Mouse (Mus musculus) liver, embryonic 12.5 days (tissue): ENCODE measurements around the gene Vtcn1. TPM values are rescaled to one million over a fixed set of nuclear protein-coding genes. Genes with fewer than 3 reads are reported as not detected.
A peak's percentile ranks its signal among the peaks of the same experiment; 100 is the strongest.

Experiments used
- ATAC-seq: fragments of 200-750 bp; cut with Nextera tagmentation; 2 replicates; pipeline ENCODE4 v1.8.0; 2017; ENCODE audit warnings: moderate number of reproducible peaks, mild to moderate bottlenecking, moderate library complexity
- H3K27ac ChIP-seq: fragments of 300-500 bp; sonication (generic); 2 replicates; pipeline ENCODE4 v1.5.1; 2016; ENCODE audit warnings: mild to moderate bottlenecking
- H3K27me3 ChIP-seq: fragments of 300-500 bp; sonication (generic); replicated peaks from 2 replicates; pipeline ENCODE4 v1.6.1; 2016; ENCODE audit warnings: mild to moderate bottlenecking, moderate library complexity
- H3K36me3 ChIP-seq: fragments of 300-500 bp; sonication (generic); 2 replicates; pipeline ENCODE4 v1.6.1; 2016; ENCODE audit warnings: mild to moderate bottlenecking, moderate library complexity
- H3K4me1 ChIP-seq: fragments of 300-500 bp; sonication (generic); 2 replicates; pipeline ENCODE4 v1.6.1; 2016
- H3K4me2 ChIP-seq: fragments of 300-500 bp; sonication (generic); 2 replicates; pipeline ENCODE4 v1.6.1; 2016; ENCODE audit warnings: mild to moderate bottlenecking, moderate library complexity
- H3K4me3 ChIP-seq: fragments of 300-500 bp; sonication (generic); 2 replicates; pipeline ENCODE4 v1.5.1; 2016; ENCODE audit warnings: mild to moderate bottlenecking, moderate library complexity
- H3K9ac ChIP-seq: fragments of 300-500 bp; sonication (generic); 2 replicates; pipeline ENCODE4 v1.6.1; 2016; ENCODE audit warnings: mild to moderate bottlenecking, moderate library complexity
- H3K9me3 ChIP-seq: fragments of 300-500 bp; sonication (generic); replicated peaks from 2 replicates; pipeline ENCODE4 v1.6.1; 2016; ENCODE audit warnings: mild to moderate bottlenecking, moderate library complexity
- WGBS: fragments of 180-500 bp; shearing (Covaris S2); methylation state at CpG from one replicate; pipeline ENCODE4 v1.1.7; 2016; ENCODE audit not compliant: insufficient replicate concordance; 5-methylcytosine and 5-hydroxymethylcytosine counted together
- polyA plus RNA-seq: library from polyadenylated mRNA; unstranded; fragments of >200 nt; fragmentation: Nextera tagmentation; extraction: Ambion mirVana; gene quantifications from 2 replicates; pipeline ENCODE4 v1.2.1, GENCODE M21; 2016

Gene Vtcn1
- polyA plus RNA-seq, 1 experiment from 2014 or later, result not detected

DNA sequence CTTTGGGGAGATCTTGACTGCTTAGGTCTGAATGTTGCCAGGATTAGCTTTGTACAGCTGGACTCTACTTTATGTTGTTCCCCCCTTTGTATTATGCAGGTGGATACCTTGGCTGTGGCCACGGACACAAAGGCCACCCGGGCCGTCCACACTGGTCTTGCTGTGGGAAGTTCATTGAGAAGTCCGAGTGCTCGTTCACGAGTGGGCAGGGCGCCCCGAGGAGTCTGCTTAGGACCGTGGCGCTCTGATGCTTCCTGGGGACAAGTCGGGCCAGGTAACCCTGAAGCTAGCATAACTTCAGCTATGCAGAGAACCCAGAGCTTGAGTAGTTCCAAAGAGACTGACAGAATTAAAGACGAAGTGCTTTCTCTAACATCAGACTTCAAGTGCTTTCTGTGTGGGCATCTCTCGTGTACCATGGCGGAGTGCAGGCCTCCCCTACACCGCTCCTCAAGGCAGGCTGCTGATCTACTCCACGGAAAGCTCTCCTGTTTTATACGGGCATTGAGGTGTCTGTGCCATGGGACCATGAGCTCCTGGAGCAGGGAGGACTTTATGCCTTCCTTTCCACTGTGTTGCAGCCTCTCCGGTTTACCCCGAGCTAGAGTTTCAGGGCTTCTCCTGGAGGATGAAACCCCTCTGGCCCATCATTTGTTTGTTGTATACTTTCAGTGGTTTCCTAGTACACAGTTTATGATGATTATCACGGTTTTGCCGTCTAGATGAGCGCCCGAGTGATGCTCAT, 106.2 kb downstream of the Vtcn1 start:
- Histone ChIP-seq H3K4me3 (no peak overlapping the region), H3K36me3 (peaks cover 17% of the 10 kb centered on the region), H3K4me1 (peaks cover 6% of the 10 kb centered on the region), H3K4me2 (no peak overlapping the region), H3K27me3 (no peaks in the 10 kb centered on the region), H3K9me3 (no peaks in the 10 kb centered on the region), H3K9ac (no peak overlapping the region), H3K27ac (no peak overlapping the region)
- no peak for ATAC-seq
- 84% methylated on average over 23 of the region's 23 CpGs for WGBS

DNA sequence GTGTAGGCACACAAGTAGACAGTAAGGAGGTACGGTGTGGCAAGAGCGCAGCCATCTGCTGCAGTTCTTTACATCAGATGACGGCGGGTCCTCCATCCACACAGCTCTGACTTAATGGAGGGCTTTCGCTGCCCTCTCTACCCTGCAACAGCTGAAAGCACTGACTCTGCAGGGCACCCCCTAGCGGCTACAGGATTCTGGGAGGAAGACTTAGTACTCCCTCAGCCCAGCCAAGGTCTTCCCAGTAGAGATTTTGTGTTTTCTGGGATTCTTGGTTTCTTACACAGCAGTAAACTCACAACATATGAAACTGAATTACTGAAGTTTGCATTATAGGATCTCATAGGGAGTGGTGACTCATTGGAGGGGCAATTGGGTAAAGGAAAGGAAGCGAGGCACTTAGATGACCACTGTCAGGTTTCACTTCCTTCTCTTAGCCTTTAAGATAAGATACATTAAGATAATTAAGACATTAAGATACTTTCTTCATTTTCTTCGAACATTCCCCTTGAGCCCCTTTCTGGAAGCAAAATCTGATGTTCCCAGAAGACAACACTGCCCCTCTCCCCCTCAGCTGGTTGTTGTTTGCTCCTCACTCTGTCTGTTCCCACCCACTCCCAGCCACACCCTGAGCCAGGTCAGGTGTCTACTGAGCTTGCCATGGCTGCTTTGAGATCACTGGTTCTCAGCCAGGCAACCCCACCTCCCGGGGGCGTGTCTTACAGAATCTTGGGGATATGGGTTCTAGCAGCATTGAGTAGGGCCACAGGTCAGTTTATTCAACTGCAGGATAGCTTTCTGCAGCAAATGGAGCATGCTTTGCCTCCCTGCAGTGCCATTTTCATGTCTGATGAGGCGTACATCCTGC, 107.1 kb downstream of the Vtcn1 start:
- Histone ChIP-seq H3K27ac (no peak overlapping the region), H3K27me3 (no peaks in the 10 kb centered on the region), H3K4me2 (no peak overlapping the region), H3K4me3 (no peak overlapping the region), H3K36me3 (peaks cover 24% of the 10 kb centered on the region), H3K9me3 (no peaks in the 10 kb centered on the region), H3K4me1 (peaks cover 6% of the 10 kb centered on the region), H3K9ac (no peak overlapping the region)
- WGBS, result 65% methylated on average over 11 of the region's 11 CpGs
- ATAC-seq, result peak; percentile 69

DNA sequence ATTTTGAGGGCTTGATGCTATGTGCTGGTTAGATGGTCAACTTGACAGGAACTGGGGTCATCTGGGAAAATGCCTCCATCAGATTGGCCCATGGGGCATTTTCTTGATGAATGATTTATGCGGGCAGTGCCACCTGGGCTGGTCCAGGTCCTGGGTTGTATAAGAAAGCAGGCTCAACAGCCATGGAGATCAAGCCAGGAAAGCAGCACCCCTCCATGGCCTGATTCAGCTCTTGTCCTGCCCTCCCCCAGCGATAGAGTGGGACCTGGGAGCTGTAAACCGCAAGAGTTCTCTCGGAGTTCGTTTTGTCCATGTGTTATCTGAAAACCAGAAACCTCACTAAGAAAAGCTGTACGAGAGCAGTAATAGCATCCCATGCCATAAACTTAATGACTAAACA, 110.3 kb downstream of the Vtcn1 start:
- no peak overlapping the region for H3K9ac ChIP-seq
- H3K27me3 ChIP-seq, result no peaks in the 10 kb centered on the region
- ATAC-seq, result no peak
- peaks cover 51% of the 10 kb centered on the region for H3K36me3 ChIP-seq
- no peak overlapping the region for H3K27ac ChIP-seq
- 80% methylated on average over 6 of the region's 6 CpGs for WGBS
- H3K4me1 ChIP-seq, result peaks cover 6% of the 10 kb centered on the region
- H3K9me3 ChIP-seq, result no peaks in the 10 kb centered on the region
- H3K4me2 ChIP-seq, result no peak overlapping the region
- H3K4me3 ChIP-seq, result no peak overlapping the region

DNA sequence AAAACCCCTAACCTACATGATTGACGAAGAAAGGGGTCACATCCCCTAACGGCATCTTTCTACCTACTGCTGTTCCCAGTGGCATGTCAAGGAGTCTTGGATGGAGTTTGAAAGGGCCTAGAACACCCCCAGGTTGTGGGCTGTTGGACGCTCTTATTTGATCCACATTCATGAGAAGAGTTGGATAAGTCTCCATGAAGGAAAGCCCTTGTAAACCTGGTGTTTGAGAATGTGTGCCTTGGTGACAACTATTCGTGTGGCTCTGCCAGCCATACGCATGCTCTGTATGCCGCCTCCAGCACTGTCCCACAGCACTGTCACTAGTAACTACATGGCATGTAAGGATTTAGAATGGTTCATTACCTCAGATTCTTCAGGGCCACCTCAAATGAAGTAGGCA, 110.9 kb downstream of the Vtcn1 start:
- Histone ChIP-seq H3K36me3 (peaks cover 58% of the 10 kb centered on the region), H3K27ac (no peak overlapping the region), H3K27me3 (no peaks in the 10 kb centered on the region), H3K9ac (no peak overlapping the region), H3K4me2 (no peak overlapping the region), H3K4me3 (no peak overlapping the region), H3K9me3 (no peaks in the 10 kb centered on the region), H3K4me1 (peaks cover 6% of the 10 kb centered on the region)
- ATAC-seq, result no peak
- WGBS, result 80% methylated on average over 6 of the region's 6 CpGs

DNA sequence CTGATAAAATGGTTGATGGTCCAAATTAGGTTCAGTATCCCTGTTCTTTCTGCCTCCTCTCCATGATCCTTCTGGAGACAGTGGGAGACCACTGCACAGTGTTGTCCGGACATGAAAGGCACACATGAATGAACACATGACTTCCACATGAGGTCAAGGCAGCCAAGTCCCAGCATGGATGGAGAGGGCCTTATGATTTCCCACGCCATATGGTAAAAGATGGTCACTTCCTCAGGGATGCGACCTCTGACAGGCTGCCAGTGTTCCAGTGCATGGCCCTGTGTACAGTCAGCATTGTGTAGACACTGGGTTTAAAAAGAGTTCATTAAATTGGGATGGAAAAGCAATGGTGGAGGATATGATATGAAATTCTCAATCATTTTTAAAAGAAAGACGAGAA, 113.0 kb downstream of the Vtcn1 start:
- no peaks in the 10 kb centered on the region for H3K4me1 ChIP-seq
- H3K9me3 ChIP-seq, result no peaks in the 10 kb centered on the region
- no peak overlapping the region for H3K9ac ChIP-seq
- no peak overlapping the region for H3K27ac ChIP-seq
- 78% methylated on average over 4 of the region's 4 CpGs for WGBS
- H3K36me3 ChIP-seq, result peaks cover 68% of the 10 kb centered on the region
- no peak overlapping the region for H3K4me3 ChIP-seq
- ATAC-seq, result no peak
- H3K4me2 ChIP-seq, result no peak overlapping the region
- H3K27me3 ChIP-seq, result no peaks in the 10 kb centered on the region

DNA sequence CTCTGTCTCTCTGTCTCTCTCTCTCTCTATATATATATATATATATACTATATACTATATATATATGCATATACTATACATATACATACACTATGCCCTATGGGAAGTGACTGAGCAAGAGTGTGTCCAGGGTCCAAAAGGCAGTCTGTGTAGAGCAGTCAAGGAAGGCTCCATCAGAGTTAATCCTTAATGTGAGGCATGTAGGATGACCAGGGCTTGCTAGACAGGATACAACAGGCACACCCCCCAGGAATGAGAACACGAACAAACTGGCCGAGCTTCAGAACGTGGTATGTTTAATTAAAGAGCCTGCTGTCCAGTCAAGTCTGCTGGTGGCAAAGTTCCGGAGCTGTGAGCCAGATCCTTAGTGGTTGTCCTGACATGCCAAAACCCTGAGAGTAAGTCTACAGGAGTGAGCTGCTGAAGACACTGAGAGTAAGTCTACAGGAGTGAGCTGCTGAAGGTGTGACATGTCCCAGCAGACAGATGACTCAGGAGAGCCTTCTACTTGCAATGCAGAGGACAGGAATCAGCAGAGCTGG, 115.3 kb downstream of the Vtcn1 start:
- no peaks in the 10 kb centered on the region for H3K27me3 ChIP-seq
- peaks cover 92% of the 10 kb centered on the region for H3K36me3 ChIP-seq
- no peak overlapping the region for H3K4me2 ChIP-seq
- no peak overlapping the region for H3K9ac ChIP-seq
- no peak overlapping the region for H3K27ac ChIP-seq
- no peaks in the 10 kb centered on the region for H3K9me3 ChIP-seq
- no peaks in the 10 kb centered on the region for H3K4me1 ChIP-seq
- no peak for ATAC-seq
- no peak overlapping the region for H3K4me3 ChIP-seq
- WGBS, result 83% methylated on average over 4 of the region's 4 CpGs

Other genes with a start within 250 kb of the Vtcn1 start
- 61.2 and 65.0 TPM in 2 replicates for gene Man1a2, start 140.0 kb upstream of the Vtcn1 start, polyA plus RNA-seq
- 1.0 and 1.2 TPM in 2 replicates for gene Trim45, start 96.7 kb downstream of the Vtcn1 start, polyA plus RNA-seq
- 13.8 and 13.9 TPM in 2 replicates for gene Ttf2, start 144.2 kb downstream of the Vtcn1 start, polyA plus RNA-seq
- 0.04 and 0.08 TPM in 2 replicates for gene Cd101, start 204.1 kb downstream of the Vtcn1 start, polyA plus RNA-seq